Mouse (Mus musculus) kidney, embryonic 16.5 days (tissue): Measurements from ENCODE around the gene Otud7a. TPM values are rescaled to one million over a fixed set of nuclear protein-coding genes. Genes with fewer than 3 reads are reported as not detected.

ENCODE experiments used
- ATAC-seq: fragments of 200-750 bp; cut with Nextera tagmentation; 2 replicates; pipeline ENCODE4 v1.8.0; 2017; ENCODE audit warnings: moderate TSS enrichment; ENCODE audit not compliant: low FRiP score, low TSS enrichment
- H3K27ac ChIP-seq: fragments of 300-500 bp; sonication (generic); 2 replicates; pipeline ENCODE4 v1.5.1; 2014; ENCODE audit warnings: low read length
- H3K27me3 ChIP-seq: fragments of 300-500 bp; sonication (generic); 2 replicates; pipeline ENCODE4 v1.6.1; 2014; ENCODE audit warnings: low read length, control low read depth, mixed read lengths; ENCODE audit not compliant: insufficient read depth
- H3K36me3 ChIP-seq: fragments of 300-500 bp; sonication (generic); 2 replicates; pipeline ENCODE4 v1.6.1; 2014; ENCODE audit warnings: low read length, control low read depth, mixed read lengths; ENCODE audit not compliant: insufficient read depth
- H3K4me1 ChIP-seq: fragments of 300-500 bp; sonication (generic); 2 replicates; pipeline ENCODE4 v1.6.1; 2014; ENCODE audit warnings: low read length, control low read depth, mixed read lengths; ENCODE audit not compliant: insufficient read depth
- H3K4me2 ChIP-seq: fragments of 300-500 bp; sonication (generic); replicated peaks from 2 replicates; pipeline ENCODE4 v1.6.1; 2014; ENCODE audit warnings: low read depth, low read length
- H3K4me3 ChIP-seq: fragments of 300-500 bp; sonication (generic); 2 replicates; pipeline ENCODE4 v1.5.1; 2014; ENCODE audit warnings: mild to moderate bottlenecking, low read length
- H3K9ac ChIP-seq: fragments of 300-500 bp; sonication (generic); replicated peaks from 2 replicates; pipeline ENCODE4 v1.6.1; 2014; ENCODE audit warnings: low read length
- H3K9me3 ChIP-seq: fragments of 300-500 bp; sonication (generic); 2 replicates; pipeline ENCODE4 v1.6.1; 2016; ENCODE audit warnings: low read length, control low read depth
- WGBS: fragments of 180-500 bp; shearing (Covaris S2); extraction: QIAGEN DNeasy Blood & Tissue Kit; methylation state at CpG from one replicate; pipeline ENCODE4 v1.1.7; 2014; 5-methylcytosine and 5-hydroxymethylcytosine counted together
- polyA plus RNA-seq: library from polyadenylated mRNA; unstranded; fragments of >200 nt; fragmentation: Nextera tagmentation; extraction: Ambion mirVana; gene quantifications from 2 replicates; pipeline ENCODE4 v1.2.1, GENCODE M21; 2015

Otud7a gene
- polyA plus RNA-seq, 1 experiment from 2014 or later, result 0.14 TPM

DNA sequence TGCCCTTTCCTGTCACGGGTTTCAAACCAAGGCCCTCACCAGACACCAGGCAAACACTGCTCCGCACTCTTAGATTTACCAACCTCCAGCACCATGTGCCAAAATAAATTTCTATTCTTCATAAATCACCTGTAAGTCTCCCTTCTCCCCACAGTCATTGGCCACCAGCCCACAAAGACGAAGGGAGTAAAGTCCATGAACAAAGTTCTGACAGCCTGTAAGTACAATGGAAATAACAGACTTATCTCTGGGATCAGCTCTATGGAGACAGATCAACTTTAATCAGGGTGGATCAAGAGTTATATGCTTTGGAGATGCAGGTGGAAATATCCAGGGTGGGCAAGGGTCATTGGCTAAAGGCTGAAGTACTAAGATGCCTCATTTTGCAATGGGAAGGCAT lies 336.3 kb downstream of the Otud7a start:
- no peaks in the 10 kb centered on the region for H3K36me3 ChIP-seq
- H3K4me3 ChIP-seq, result no peak overlapping the region
- ATAC-seq, result no peak
- no peaks in the 10 kb centered on the region for H3K9me3 ChIP-seq
- no peak overlapping the region for H3K27ac ChIP-seq
- no peak overlapping the region for H3K9ac ChIP-seq
- 76% methylated on average over 3 of the region's 3 CpGs for WGBS
- no peaks in the 10 kb centered on the region for H3K4me1 ChIP-seq
- H3K4me2 ChIP-seq, result no peak overlapping the region
- no peaks in the 10 kb centered on the region for H3K27me3 ChIP-seq

DNA sequence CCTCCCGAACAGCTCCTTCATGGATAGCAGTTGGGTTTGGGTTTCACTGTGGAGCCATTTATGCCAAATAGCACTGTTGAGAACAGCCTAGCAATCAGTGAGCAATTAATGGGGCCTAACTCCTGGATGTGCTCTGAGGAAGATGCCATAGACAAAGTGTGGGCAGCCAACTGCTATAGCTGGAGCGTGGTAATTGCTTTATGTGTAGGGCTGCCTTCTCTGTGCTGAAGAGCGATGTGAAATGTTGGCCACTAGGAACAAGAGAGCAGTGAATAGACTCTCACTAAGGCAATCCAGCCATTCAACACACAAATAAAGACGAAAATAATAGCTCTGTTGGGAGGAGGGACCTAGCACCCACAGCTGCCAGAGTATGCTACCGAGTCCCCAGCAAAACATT lies 345.2 kb downstream of the Otud7a start:
- no peaks in the 10 kb centered on the region for H3K27me3 ChIP-seq
- H3K36me3 ChIP-seq, result no peaks in the 10 kb centered on the region
- no peaks in the 10 kb centered on the region for H3K4me1 ChIP-seq
- no peaks in the 10 kb centered on the region for H3K9me3 ChIP-seq
- H3K4me3 ChIP-seq, result no peak overlapping the region
- no peak overlapping the region for H3K9ac ChIP-seq
- no peak overlapping the region for H3K27ac ChIP-seq
- no peak for ATAC-seq
- WGBS, result 48% methylated on average over 5 of the region's 5 CpGs
- H3K4me2 ChIP-seq, result no peak overlapping the region

DNA sequence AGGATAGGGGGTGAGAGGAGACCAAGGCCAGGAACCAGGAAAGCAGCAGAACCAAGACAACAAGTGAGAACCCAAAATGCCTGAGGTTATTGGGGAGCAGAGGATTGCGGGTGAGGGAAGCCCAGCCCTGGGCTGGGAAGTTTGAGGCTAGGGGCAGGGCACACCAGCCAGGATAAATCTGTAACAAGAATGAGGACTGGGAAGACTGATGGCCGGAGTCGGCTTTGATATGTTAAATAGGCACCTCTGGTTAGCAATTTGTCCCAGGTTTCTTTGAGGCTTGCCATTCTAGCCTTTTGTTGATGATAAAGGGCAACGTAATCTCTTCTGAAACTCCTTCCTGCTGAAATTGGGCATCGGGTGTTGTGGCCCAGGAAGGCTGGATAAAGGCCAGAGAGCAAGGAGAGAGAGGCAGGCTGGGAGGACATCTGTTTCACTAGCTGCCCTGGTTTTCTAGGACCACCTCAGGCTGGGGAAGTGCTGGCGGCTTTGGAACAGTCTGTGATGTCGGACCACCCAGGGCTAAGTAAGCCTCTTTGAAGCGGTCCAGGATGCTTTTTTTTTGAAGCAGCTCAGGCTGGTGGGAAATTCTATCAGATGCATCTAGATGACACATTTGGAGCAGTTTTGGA lies 351.6 kb downstream of the Otud7a start:
- H3K4me2 ChIP-seq, result no peak overlapping the region
- WGBS, result 26% methylated on average over 8 of the region's 8 CpGs
- H3K4me3 ChIP-seq, result no peak overlapping the region
- no peaks in the 10 kb centered on the region for H3K4me1 ChIP-seq
- no peaks in the 10 kb centered on the region for H3K36me3 ChIP-seq
- H3K9ac ChIP-seq, result no peak overlapping the region
- no peak for ATAC-seq
- H3K27ac ChIP-seq, result no peak overlapping the region
- H3K9me3 ChIP-seq, result no peaks in the 10 kb centered on the region
- no peaks in the 10 kb centered on the region for H3K27me3 ChIP-seq

DNA sequence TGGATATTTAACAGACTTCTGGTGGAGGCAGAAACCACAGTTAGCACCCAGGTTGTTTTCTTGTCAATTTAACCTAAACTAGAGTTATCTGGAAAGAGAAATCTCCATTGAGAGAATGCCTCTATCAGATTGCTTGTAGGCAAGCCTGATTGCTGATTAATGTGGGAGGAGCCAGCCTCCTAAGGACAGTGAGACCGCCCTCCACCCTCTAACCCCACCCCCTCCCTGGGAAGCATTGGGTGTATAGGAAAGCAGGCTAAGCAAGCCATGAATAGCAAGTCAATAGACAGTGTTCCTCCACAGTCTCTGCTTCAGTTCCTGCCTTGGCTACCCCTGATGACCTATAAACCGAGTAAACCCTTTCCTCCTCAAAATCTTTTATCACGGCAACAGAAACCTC lies 353.9 kb downstream of the Otud7a start:
- ATAC-seq, result no peak
- H3K4me3 ChIP-seq, result no peak overlapping the region
- no peaks in the 10 kb centered on the region for H3K36me3 ChIP-seq
- no peaks in the 10 kb centered on the region for H3K27me3 ChIP-seq
- H3K27ac ChIP-seq, result no peak overlapping the region
- no peak overlapping the region for H3K4me2 ChIP-seq
- no peak overlapping the region for H3K9ac ChIP-seq
- H3K4me1 ChIP-seq, result no peaks in the 10 kb centered on the region
- peaks cover 9% of the 10 kb centered on the region; the same call in 1 of the 2 replicates for H3K9me3 ChIP-seq
- WGBS, result 79% methylated on average over 3 of the region's 3 CpGs

DNA sequence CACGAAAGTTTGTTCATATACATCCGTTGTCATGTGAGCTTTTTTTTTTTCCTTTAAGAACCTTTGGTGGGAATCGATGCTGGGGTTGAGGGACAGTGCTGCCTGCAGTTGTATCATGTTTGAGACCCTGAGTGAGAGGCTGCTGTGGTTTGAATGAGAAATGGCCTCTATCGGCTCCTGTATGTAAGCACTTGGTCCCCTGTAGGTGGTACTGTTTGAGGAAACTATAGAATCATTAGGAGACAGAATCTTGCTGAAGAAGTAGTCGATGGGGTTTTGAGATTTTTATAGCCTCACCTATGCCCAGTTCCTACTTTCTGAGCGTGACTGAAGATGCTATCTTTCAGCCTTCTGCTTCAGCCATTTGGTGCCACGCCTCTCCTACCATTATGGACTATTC lies 354.8 kb downstream of the Otud7a start:
- Histone ChIP-seq H3K4me3 (no peak overlapping the region), H3K27me3 (no peaks in the 10 kb centered on the region), H3K9ac (no peak overlapping the region), H3K27ac (no peak overlapping the region), H3K4me2 (no peak overlapping the region), H3K36me3 (no peaks in the 10 kb centered on the region), H3K4me1 (no peaks in the 10 kb centered on the region), H3K9me3 (peaks cover 9% of the 10 kb centered on the region; the same call in 1 of the 2 replicates)
- no peak for ATAC-seq
- 80% methylated on average over 7 of the region's 7 CpGs for WGBS

DNA sequence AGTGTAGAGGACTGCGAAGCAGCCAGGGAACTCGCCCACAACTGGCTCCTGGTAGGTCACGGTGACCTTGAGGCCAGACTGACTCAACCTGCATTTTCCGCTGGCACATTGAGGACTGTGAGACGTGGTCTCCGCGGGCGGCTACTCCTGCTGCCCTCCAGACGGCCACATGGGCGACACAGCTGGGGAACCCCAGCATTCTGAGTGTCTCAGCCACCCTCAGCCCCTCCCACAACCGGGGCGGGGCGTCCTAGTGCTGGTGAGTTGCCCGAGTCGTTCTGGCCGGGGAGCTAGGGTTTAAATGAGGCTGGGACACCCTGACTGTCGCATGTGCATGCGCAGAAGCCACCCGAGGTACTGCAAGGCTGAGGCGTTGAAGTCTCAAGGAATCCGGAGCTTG lies 358.2 kb downstream of the Otud7a start:
- no peak for ATAC-seq
- 89% methylated on average over 21 of the region's 21 CpGs for WGBS

More for the DNA sequence above, 358.2 kb downstream of the Otud7a start:
- Histone ChIP-seq H3K9me3 (peaks cover 9% of the 10 kb centered on the region; the same call in 1 of the 2 replicates), H3K4me3 (no peak overlapping the region), H3K36me3 (no peaks in the 10 kb centered on the region), H3K9ac (no peak overlapping the region), H3K27ac (no peak overlapping the region), H3K4me1 (no peaks in the 10 kb centered on the region), H3K4me2 (no peak overlapping the region), H3K27me3 (no peaks in the 10 kb centered on the region)

Other genes starting within 250 kb of the Otud7a start
- gene Chrna7, start 232.2 kb upstream of the Otud7a start, polyA plus RNA-seq, result 4.0 and 4.5 TPM in 2 replicates